Mouse (Mus musculus) ES-E14 (cell line): ENCODE measurements around the gene Atg2a. TPM values are rescaled to one million over a fixed set of nuclear protein-coding genes. Genes with fewer than 3 reads are reported as not detected.

Experiments
- DNase-seq: peaks from one replicate; pipeline ENCODE4 v3.0.0-alpha.2; 2013; ENCODE audit warnings: low read depth, low spot score
- H3K27ac ChIP-seq: 2 replicates; pipeline ENCODE4 v1.5.1; 2012; ENCODE audit warnings: low read depth, mild to moderate bottlenecking, low read length, moderate library complexity, mixed read lengths; ENCODE audit not compliant: poor library complexity, insufficient read depth, severe bottlenecking
- H3K36me3 ChIP-seq: 2 replicates; pipeline ENCODE4 v1.6.1; 2012; ENCODE audit warnings: mild to moderate bottlenecking, low read length, moderate library complexity, mixed read lengths; ENCODE audit not compliant: control insufficient read depth, poor library complexity, insufficient read depth, severe bottlenecking
- H3K4me1 ChIP-seq, 2 experiments: fragments of 150-350 bp in 1 of 2; sonication (generic) in 1 of 2; 2 replicates each; pipeline ENCODE4 v1.6.1; 2012; ENCODE audit warnings: low read length in 2 of 2, mild to moderate bottlenecking in 1 of 2, mixed read lengths in 1 of 2; ENCODE audit not compliant: control insufficient read depth in 2 of 2, insufficient read depth in 2 of 2, poor library complexity in 1 of 2
- H3K4me3 ChIP-seq, 2 experiments: fragments of 150-350 bp in 1 of 2; sonication (generic) in 1 of 2; 2 replicates each; pipeline ENCODE4 v1.5.1; 2012; ENCODE audit warnings: low read length in 2 of 2, low read depth in 1 of 2, mild to moderate bottlenecking in 1 of 2, mixed read lengths in 1 of 2; ENCODE audit not compliant: insufficient read depth in 1 of 2, poor library complexity in 1 of 2, severe bottlenecking in 1 of 2
- H3K9ac ChIP-seq: 2 replicates; pipeline ENCODE4 v1.6.1; 2012; ENCODE audit warnings: low read depth, mild to moderate bottlenecking, low read length, mixed read lengths; ENCODE audit not compliant: poor library complexity, insufficient read depth, severe bottlenecking
- H3K9me3 ChIP-seq: fragments of 150-350 bp; sonication (generic); 2 replicates; pipeline ENCODE4 v1.6.1; 2012; ENCODE audit warnings: low read depth, mild to moderate bottlenecking, low read length; ENCODE audit not compliant: control insufficient read depth, insufficient read depth
- CHD2 ChIP-seq: IDR thresholded peaks from 2 replicates; pipeline ENCODE4 v1.6.1; 2014; ENCODE audit warnings: mild to moderate bottlenecking, low read depth, low read length, inconsistent platforms
- HCFC1 ChIP-seq: IDR thresholded peaks from 2 replicates; pipeline ENCODE4 v1.6.1; 2012; ENCODE audit warnings: low read length, inconsistent platforms, borderline replicate concordance; ENCODE audit not compliant: insufficient read depth
- MAFK ChIP-seq: IDR thresholded peaks from 2 replicates; pipeline ENCODE4 v1.6.1; 2014; ENCODE audit warnings: mild to moderate bottlenecking, low read depth, low read length, inconsistent platforms; ENCODE audit not compliant: insufficient read depth
- ZC3H11A ChIP-seq: IDR thresholded peaks from 2 replicates; pipeline ENCODE4 v1.6.1; 2012; ENCODE audit warnings: low read depth, mild to moderate bottlenecking, inconsistent platforms, low read length, borderline replicate concordance
- ZNF384 ChIP-seq: IDR thresholded peaks from 2 replicates; pipeline ENCODE4 v1.6.1; 2012; ENCODE audit warnings: low read depth, low read length, inconsistent platforms
- in situ Hi-C, 2 experiments: fragments of 600-800 bp; cut with MboI; formaldehyde crosslinking; loops; one replicate each; pipeline ENCODE4 v1.15.1; 2025; ENCODE audit warnings: low sequenced_read_pairs in 2 of 2, inconsistent platforms in 1 of 2; ENCODE audit not compliant: unreplicated experiment in 2 of 2
- total RNA-seq: library from RNA; depleted of rRNA; stranded (reverse); fragments of 300-350 nt; gene quantifications from 2 replicates; pipeline ENCODE4 v1.2.3, GENCODE M21; 2012

Gene Atg2a
- total RNA-seq, 1 experiment, result 31.8 TPM

- H3K9me3 ChIP-seq, result no peaks in the 10 kb centered on the region
- no peak overlapping the region for H3K4me3 ChIP-seq
- DNase-seq, result no peak
- peaks cover 0 to 15% of the 10 kb centered on the region in 2 experiments; a peak in 2 of 4 replicates for H3K4me1 ChIP-seq
- TF ChIP-seq HCFC1, result no peak
- H3K27ac ChIP-seq, result no peak overlapping the region
- no peak overlapping the region for H3K9ac ChIP-seq
- in situ Hi-C loops, result no loop called here
- peaks cover 54% of the 10 kb centered on the region for H3K36me3 ChIP-seq
Observed at GRCm38 (mm10) chr19:6260428-6260827, 19.0 kb downstream of the Atg2a start.

GRCm38 (mm10) chr19:6260946-6261345 lies 19.5 kb downstream of the Atg2a start:
- no peak overlapping the region for H3K4me3 ChIP-seq
- no peak overlapping the region for H3K9ac ChIP-seq
- peaks cover 49% of the 10 kb centered on the region for H3K36me3 ChIP-seq
- no peak for TF ChIP-seq HCFC1
- TF ChIP-seq ZC3H11A, result no peak
- no peak for TF ChIP-seq ZNF384
- TF ChIP-seq MAFK, result no peak
- no peak for TF ChIP-seq CHD2
- no peak for DNase-seq
- H3K27ac ChIP-seq, result no peak overlapping the region
- H3K4me1 ChIP-seq, result peaks cover 0 to 15% of the 10 kb centered on the region in 2 experiments; a peak in 2 of 4 replicates
- in situ Hi-C loops, result no loop called here
- no peaks in the 10 kb centered on the region for H3K9me3 ChIP-seq

- Histone ChIP-seq H3K9me3 (no peaks in the 10 kb centered on the region), H3K9ac (no peak overlapping the region)
- in situ Hi-C loops, result no loop called here
Observed at GRCm38 (mm10) chr19:6261379-6261778, 19.9 kb downstream of the Atg2a start.

DNA sequence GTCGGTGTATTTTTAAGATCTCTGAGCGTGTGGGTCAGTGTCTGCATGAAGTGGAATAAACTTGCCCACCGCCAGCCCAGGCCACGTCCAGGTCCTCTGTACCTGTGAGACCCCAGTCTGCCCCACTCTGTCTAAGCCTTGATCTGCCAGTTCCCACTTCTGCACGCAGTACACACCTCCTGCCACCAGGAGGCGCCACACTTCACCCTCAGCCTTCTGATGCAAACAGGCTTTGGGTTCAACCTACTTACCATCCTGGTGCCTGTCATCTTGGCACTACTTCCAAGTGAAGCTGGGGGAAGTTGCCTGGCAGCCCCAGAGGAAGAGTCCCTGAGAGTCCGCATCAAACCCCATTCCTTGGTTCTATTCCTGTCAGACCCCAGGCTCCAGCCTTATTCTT lies 20.8 kb downstream of the Atg2a start:
- DNase-seq, result no peak
- in situ Hi-C loops, result no loop called here

More at GRCm38 (mm10) chr19:6261379-6261778, 19.9 kb downstream of the Atg2a start:
- TF ChIP-seq ZNF384 (no peak), CHD2 (no peak), MAFK (no peak), ZC3H11A (no peak), HCFC1 (no peak)
- Histone ChIP-seq H3K36me3 (peaks cover 45% of the 10 kb centered on the region), H3K4me1 (peaks cover 0 to 15% of the 10 kb centered on the region in 2 experiments; a peak in 2 of 4 replicates), H3K27ac (no peak overlapping the region), H3K4me3 (no peak overlapping the region)
- no peak for DNase-seq

DNA sequence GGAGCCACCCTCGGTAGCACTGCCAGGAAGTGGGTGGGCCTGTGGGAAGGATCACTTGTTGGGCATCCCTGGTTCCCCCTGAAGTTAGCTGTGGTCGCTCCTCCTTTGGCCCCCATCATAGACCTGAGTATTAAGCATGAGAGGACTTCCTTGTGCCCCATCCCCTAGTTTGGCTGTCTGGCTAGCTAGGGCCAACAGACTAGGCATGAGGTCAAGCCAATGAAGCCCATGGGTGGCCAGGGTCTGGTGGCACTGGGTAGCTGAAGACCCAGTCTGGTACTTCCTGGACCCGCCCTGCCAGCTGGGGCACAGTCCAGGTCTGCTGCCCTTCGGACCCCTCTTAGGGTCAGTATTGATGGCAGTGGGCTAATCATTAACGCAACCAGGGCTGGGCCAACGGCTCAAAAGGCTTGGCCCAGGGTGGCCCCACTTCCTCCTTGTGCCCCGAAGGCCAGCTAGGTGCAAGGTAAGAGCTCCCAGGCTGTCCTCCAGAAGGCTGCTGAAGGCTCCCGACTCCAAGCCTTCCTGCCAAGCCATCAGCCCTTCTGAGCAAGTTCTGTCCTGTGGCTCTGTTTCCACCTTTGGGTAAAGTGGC lies 21.5 kb downstream of the Atg2a start:
- Histone ChIP-seq H3K9me3 (no peaks in the 10 kb centered on the region), H3K36me3 (peaks cover 30% of the 10 kb centered on the region)
- TF ChIP-seq HCFC1 (no peak), ZC3H11A (no peak), ZNF384 (no peak), CHD2 (no peak), MAFK (no peak)

More for the DNA sequence above, 20.8 kb downstream of the Atg2a start:
- Histone ChIP-seq H3K36me3 (peaks cover 37% of the 10 kb centered on the region), H3K27ac (no peak overlapping the region), H3K9me3 (no peaks in the 10 kb centered on the region), H3K4me3 (no peak overlapping the region), H3K9ac (no peak overlapping the region), H3K4me1 (peaks cover 0 to 15% of the 10 kb centered on the region in 2 experiments; a peak in 2 of 4 replicates)
- TF ChIP-seq HCFC1 (no peak), CHD2 (no peak), ZNF384 (no peak), MAFK (no peak), ZC3H11A (peak; percentile 63; the same call in 1 of the 2 replicates)

More for the DNA sequence above, 21.5 kb downstream of the Atg2a start:
- peaks cover 0 to 15% of the 10 kb centered on the region in 2 experiments; a peak in 2 of 4 replicates for H3K4me1 ChIP-seq
- in situ Hi-C loops, result no loop called here
- H3K9ac ChIP-seq, result no peak overlapping the region
- no peak for DNase-seq
- H3K27ac ChIP-seq, result no peak overlapping the region
- no peak overlapping the region for H3K4me3 ChIP-seq
